Mouse (Mus musculus) intestine, embryonic 15.5 days (tissue): ENCODE data around the gene Jak2. TPM values are rescaled to one million over a fixed set of nuclear protein-coding genes. Genes with fewer than 3 reads are reported as not detected.

ENCODE experiments used
- ATAC-seq: fragments of 200-750 bp; cut with Nextera tagmentation; 2 replicates; pipeline ENCODE4 v1.8.0; 2017; ENCODE audit warnings: moderate TSS enrichment, moderate library complexity
- H3K27ac ChIP-seq: fragments of 300-500 bp; sonication (generic); 2 replicates; pipeline ENCODE4 v1.5.1; 2015; ENCODE audit warnings: mild to moderate bottlenecking, inconsistent platforms
- H3K27me3 ChIP-seq: fragments of 300-500 bp; sonication (generic); replicated peaks from 2 replicates; pipeline ENCODE4 v1.6.1; 2015; ENCODE audit warnings: inconsistent platforms
- H3K36me3 ChIP-seq: fragments of 300-500 bp; sonication (generic); 2 replicates; pipeline ENCODE4 v1.6.1; 2015; ENCODE audit warnings: inconsistent platforms
- H3K4me1 ChIP-seq: fragments of 300-500 bp; sonication (generic); replicated peaks from 2 replicates; pipeline ENCODE4 v1.6.1; 2015; ENCODE audit warnings: inconsistent platforms
- H3K4me2 ChIP-seq: fragments of 300-500 bp; sonication (generic); replicated peaks from 2 replicates; pipeline ENCODE4 v1.6.1; 2015; ENCODE audit warnings: mild to moderate bottlenecking, inconsistent platforms
- H3K4me3 ChIP-seq: fragments of 300-500 bp; sonication (generic); replicated peaks from 2 replicates; pipeline ENCODE4 v1.5.1; 2015; ENCODE audit warnings: inconsistent platforms
- H3K9ac ChIP-seq: fragments of 300-500 bp; sonication (generic); 2 replicates; pipeline ENCODE4 v1.6.1; 2015; ENCODE audit warnings: inconsistent platforms
- H3K9me3 ChIP-seq: fragments of 300-500 bp; sonication (generic); 2 replicates; pipeline ENCODE4 v1.6.1; 2016; ENCODE audit warnings: inconsistent platforms
- WGBS: fragments of 180-500 bp; shearing (Covaris S2); methylation state at CpG from one replicate; pipeline ENCODE4 v1.1.7; 2015; 5-methylcytosine and 5-hydroxymethylcytosine counted together
- polyA plus RNA-seq: library from polyadenylated mRNA; unstranded; fragments of >200 nt; fragmentation: Nextera tagmentation; extraction: Ambion mirVana; gene quantifications from 2 replicates; pipeline ENCODE4 v1.2.1, GENCODE M21; 2015

Gene Jak2
- polyA plus RNA-seq, 1 experiment from 2014 or later: 8.0 TPM

DNA sequence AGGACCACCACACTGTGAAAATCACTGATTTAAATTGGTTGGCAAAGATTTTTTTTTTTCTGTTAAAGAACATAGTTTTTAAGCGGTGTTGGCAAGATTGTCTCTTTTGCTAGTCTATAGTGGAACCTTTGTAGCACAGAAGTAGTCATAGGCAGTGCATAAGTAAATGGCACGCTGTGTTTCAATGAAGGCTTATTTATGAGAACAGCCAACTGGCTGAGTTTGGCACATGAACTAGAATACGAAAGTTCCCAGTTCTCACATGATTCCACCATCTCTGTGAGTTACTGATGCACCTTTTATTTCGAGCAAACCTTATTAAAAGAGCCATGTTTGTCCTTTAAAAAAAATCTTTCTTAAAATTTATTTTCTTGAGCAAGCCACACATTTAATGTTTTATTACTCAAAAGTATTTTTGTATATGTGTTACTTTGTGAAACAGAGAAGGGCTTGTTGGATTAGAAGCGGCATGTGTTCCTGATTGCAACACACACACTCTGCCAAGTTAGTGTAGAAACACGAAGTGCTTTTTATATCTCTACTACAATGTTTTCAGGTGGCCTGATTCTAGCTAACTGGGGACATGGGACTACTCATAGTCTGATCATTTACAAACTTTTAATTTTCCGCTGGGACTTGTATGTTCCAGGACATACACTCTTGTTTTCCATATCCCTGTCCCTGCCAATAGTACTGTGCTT lies 3.8 kb downstream of the Jak2 start:
- 91% methylated on average over 7 of the region's 7 CpGs for WGBS
- H3K4me1 ChIP-seq: peaks cover 10% of the 10 kb centered on the region; the same call in 1 of the 2 replicates
- H3K36me3 ChIP-seq: no peaks in the 10 kb centered on the region
- no peak overlapping the region for H3K4me3 ChIP-seq
- no peak overlapping the region for H3K27ac ChIP-seq
- no peak for ATAC-seq
- H3K27me3 ChIP-seq: no peaks in the 10 kb centered on the region
- H3K9me3 ChIP-seq: no peaks in the 10 kb centered on the region
- no peak overlapping the region for H3K4me2 ChIP-seq
- H3K9ac ChIP-seq: no peak overlapping the region

DNA sequence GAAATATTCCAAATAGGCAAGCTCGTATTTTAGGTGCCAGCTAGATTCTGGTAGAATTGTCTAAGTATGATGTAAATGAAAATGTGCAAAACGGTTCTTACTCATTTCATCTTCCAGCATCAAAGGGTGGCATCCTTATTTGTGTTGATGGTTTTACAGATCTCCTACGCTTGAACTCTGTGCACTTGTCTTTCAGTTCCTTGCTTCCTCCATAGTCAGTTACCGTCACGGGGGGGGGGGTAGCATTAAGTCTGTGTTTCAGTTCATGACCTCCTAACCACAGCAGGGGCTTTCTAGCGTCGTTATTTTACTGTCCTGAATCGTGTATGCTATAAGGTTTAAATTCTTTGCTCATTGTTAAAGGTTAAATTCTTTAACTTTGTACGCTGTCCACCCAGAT lies 10.0 kb downstream of the Jak2 start:
- no peak overlapping the region for H3K27ac ChIP-seq
- no peak overlapping the region for H3K9ac ChIP-seq
- H3K4me3 ChIP-seq: no peak overlapping the region
- no peaks in the 10 kb centered on the region for H3K4me1 ChIP-seq
- H3K36me3 ChIP-seq: no peaks in the 10 kb centered on the region
- H3K27me3 ChIP-seq: no peaks in the 10 kb centered on the region
- 85% methylated on average over 9 of the region's 9 CpGs for WGBS
- H3K4me2 ChIP-seq: no peak overlapping the region
- no peak for ATAC-seq
- no peaks in the 10 kb centered on the region for H3K9me3 ChIP-seq

GRCm38 (mm10) chr19:29263492-29263891 lies 11.9 kb downstream of the Jak2 start:
- Histone ChIP-seq H3K9me3 (no peaks in the 10 kb centered on the region), H3K9ac (no peak overlapping the region), H3K27ac (no peak overlapping the region), H3K4me1 (no peaks in the 10 kb centered on the region), H3K4me3 (no peak overlapping the region), H3K27me3 (no peaks in the 10 kb centered on the region), H3K36me3 (no peaks in the 10 kb centered on the region), H3K4me2 (no peak overlapping the region)
- ATAC-seq: no peak
- 71% methylated on average over 1 of the region's 1 CpGs for WGBS

DNA sequence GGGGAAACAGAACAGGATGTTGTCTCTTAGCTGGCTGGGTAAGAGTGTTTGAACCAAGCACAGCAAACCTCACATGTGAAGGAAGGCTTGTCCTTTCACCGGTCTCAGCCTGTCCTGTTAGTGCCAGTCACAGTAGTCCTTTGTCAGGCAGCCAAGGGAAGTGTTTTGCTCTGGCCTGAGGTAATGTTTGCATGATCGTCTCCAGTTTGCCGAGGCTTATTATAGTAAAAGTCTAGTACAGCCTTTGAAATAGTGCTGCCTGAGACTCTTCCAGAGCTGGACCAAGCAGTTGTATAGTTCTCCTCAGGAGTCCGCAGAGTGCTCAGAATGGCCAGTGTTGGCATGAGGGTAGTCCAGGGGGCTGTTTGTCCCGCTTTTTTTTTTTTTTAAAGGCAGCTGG lies 13.9 kb downstream of the Jak2 start:
- 53% methylated on average over 5 of the region's 5 CpGs for WGBS
- Histone ChIP-seq H3K36me3 (no peaks in the 10 kb centered on the region), H3K27ac (no peak overlapping the region), H3K4me1 (no peaks in the 10 kb centered on the region), H3K9ac (no peak overlapping the region), H3K4me2 (no peak overlapping the region), H3K4me3 (no peak overlapping the region), H3K9me3 (no peaks in the 10 kb centered on the region), H3K27me3 (no peaks in the 10 kb centered on the region)
- no peak for ATAC-seq

- peak; percentile 93 for ATAC-seq
- WGBS: 74% methylated on average over 4 of the region's 4 CpGs
- no peak overlapping the region for H3K4me3 ChIP-seq
- H3K27me3 ChIP-seq: no peaks in the 10 kb centered on the region
- H3K9me3 ChIP-seq: no peaks in the 10 kb centered on the region
- H3K36me3 ChIP-seq: no peaks in the 10 kb centered on the region
- no peak overlapping the region for H3K9ac ChIP-seq
- H3K27ac ChIP-seq: no peak overlapping the region
- H3K4me2 ChIP-seq: no peak overlapping the region
- H3K4me1 ChIP-seq: no peaks in the 10 kb centered on the region
These were observed 15.6 kb downstream of the Jak2 start for GRCm38 (mm10) chr19:29267075-29267868.

GRCm38 (mm10) chr19:29268788-29269321 lies 17.2 kb downstream of the Jak2 start:
- H3K9ac ChIP-seq: no peak overlapping the region
- H3K27ac ChIP-seq: no peak overlapping the region
- no peak overlapping the region for H3K4me3 ChIP-seq
- H3K4me1 ChIP-seq: no peaks in the 10 kb centered on the region
- H3K27me3 ChIP-seq: no peaks in the 10 kb centered on the region
- H3K36me3 ChIP-seq: no peaks in the 10 kb centered on the region
- H3K4me2 ChIP-seq: no peak overlapping the region
- WGBS: 92% methylated on average over 4 of the region's 4 CpGs
- H3K9me3 ChIP-seq: no peaks in the 10 kb centered on the region
- ATAC-seq: no peak

GRCm38 (mm10) chr19:29270226-29270625 lies 18.6 kb downstream of the Jak2 start:
- no peak overlapping the region for H3K27ac ChIP-seq
- no peak overlapping the region for H3K9ac ChIP-seq
- WGBS: 62% methylated on average over 6 of the region's 6 CpGs
- H3K36me3 ChIP-seq: no peaks in the 10 kb centered on the region
- no peak overlapping the region for H3K4me2 ChIP-seq
- H3K4me3 ChIP-seq: no peak overlapping the region
- H3K4me1 ChIP-seq: no peaks in the 10 kb centered on the region
- H3K9me3 ChIP-seq: no peaks in the 10 kb centered on the region
- no peaks in the 10 kb centered on the region for H3K27me3 ChIP-seq
- ATAC-seq: no peak

GRCm38 (mm10) chr19:29271147-29271578 lies 19.5 kb downstream of the Jak2 start:
- no peaks in the 10 kb centered on the region for H3K4me1 ChIP-seq
- 74% methylated on average over 12 of the region's 12 CpGs for WGBS
- H3K9ac ChIP-seq: no peak overlapping the region
- ATAC-seq: peak; percentile 62; the same call in 1 of the 2 replicates
- H3K36me3 ChIP-seq: no peaks in the 10 kb centered on the region
- no peak overlapping the region for H3K4me3 ChIP-seq
- no peak overlapping the region for H3K27ac ChIP-seq
- H3K4me2 ChIP-seq: no peak overlapping the region
- H3K9me3 ChIP-seq: no peaks in the 10 kb centered on the region
- no peaks in the 10 kb centered on the region for H3K27me3 ChIP-seq

GRCm38 (mm10) chr19:29272011-29272809 lies 20.6 kb downstream of the Jak2 start:
- Histone ChIP-seq H3K9ac (no peak overlapping the region), H3K4me1 (no peaks in the 10 kb centered on the region)
- 90% methylated on average over 3 of the region's 3 CpGs for whole genome bisulfite sequencing

DNA sequence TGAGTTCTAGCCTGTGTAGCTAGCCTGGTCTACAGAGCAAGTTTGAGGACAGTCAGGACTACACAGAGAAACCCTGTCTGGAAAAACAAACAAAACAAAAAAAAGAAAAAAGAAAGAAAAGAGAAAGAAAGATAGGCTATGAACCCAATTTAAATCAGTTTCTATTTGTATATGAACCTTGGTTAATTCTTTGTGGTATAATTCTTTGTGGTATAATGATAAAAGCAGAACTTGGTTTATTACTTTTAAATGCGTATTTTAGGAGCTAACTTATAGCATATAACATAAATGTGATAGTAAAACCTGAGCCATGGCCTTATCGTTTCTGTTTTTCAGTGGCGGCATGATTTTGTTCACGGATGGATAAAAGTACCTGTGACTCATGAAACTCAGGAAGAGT lies 24.8 kb downstream of the Jak2 start:
- ATAC-seq: no peak
- Histone ChIP-seq H3K4me2 (no peak overlapping the region), H3K9ac (no peak overlapping the region), H3K27ac (no peak overlapping the region), H3K27me3 (no peaks in the 10 kb centered on the region), H3K9me3 (no peaks in the 10 kb centered on the region), H3K36me3 (0 out of 2 replicates have a peak, but pooled peaks cover 2% of the 10 kb centered on the region), H3K4me3 (no peak overlapping the region), H3K4me1 (no peaks in the 10 kb centered on the region)
- 95% methylated on average over 4 of the region's 4 CpGs for WGBS

More at GRCm38 (mm10) chr19:29272011-29272809, 20.6 kb downstream of the Jak2 start:
- Histone ChIP-seq H3K4me3 (no peak overlapping the region), H3K36me3 (no peaks in the 10 kb centered on the region), H3K4me2 (no peak overlapping the region), H3K27ac (no peak overlapping the region), H3K9me3 (no peaks in the 10 kb centered on the region), H3K27me3 (no peaks in the 10 kb centered on the region)
- ATAC-seq: no peak

DNA sequence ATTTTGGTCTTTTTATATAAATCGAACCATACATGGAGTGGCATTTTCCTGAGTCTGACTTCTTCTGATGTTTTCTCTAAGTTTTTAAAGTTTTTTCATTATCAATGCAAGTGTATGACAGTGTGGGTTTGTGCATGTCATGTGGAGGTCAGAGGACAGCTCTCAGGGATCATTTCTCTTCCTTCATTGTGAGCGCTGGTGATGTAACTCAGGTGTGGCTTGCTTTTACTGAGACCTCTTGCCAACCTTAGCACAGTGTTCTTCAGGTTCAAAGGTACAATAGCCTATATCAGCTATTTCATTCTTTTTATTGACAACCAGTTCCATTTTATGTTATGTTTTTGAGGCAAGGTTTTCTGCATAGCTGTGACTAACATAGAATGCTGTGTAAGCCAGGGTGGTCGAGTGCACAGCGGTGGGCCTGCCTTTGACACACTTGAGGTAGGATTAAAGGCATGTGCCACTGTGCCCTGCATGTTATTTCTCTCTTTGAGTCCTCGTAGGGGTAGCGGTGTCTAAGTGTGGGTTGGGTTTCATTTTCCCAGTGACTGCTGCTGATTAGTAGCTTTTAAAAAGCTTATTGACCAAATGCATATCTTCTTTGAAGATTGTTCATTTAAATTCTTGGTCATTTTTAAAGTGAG lies 27.4 kb downstream of the Jak2 start:
- H3K9ac ChIP-seq: no peak overlapping the region
- no peak overlapping the region for H3K4me3 ChIP-seq
- peak; percentile 36; the same call in 1 of the 2 replicates for ATAC-seq
- 88% methylated on average over 6 of the region's 6 CpGs for WGBS
- no peak overlapping the region for H3K4me2 ChIP-seq
- no peaks in the 10 kb centered on the region for H3K4me1 ChIP-seq
- no peak overlapping the region for H3K27ac ChIP-seq
- H3K9me3 ChIP-seq: no peaks in the 10 kb centered on the region
- no peaks in the 10 kb centered on the region for H3K27me3 ChIP-seq
- H3K36me3 ChIP-seq: 0 out of 2 replicates have a peak, but pooled peaks cover 2% of the 10 kb centered on the region
